Mouse (Mus musculus) forebrain, embryonic 13.5 days (tissue): Measurements from ENCODE around the gene Trpc4ap. TPM values are rescaled to one million over a fixed set of nuclear protein-coding genes. Genes with fewer than 3 reads are reported as not detected.
A peak's percentile ranks its signal among the peaks of the same experiment; 100 is the strongest.

ENCODE experiments used
- ATAC-seq: fragments of 200-750 bp; cut with Nextera tagmentation; 2 replicates; pipeline ENCODE4 v1.8.0; 2017
- H3K27ac ChIP-seq: fragments of 300-500 bp; sonication (generic); 2 replicates; pipeline ENCODE4 v1.5.1; 2015; ENCODE audit warnings: inconsistent platforms, mild to moderate bottlenecking, moderate library complexity
- H3K27me3 ChIP-seq: fragments of 300-500 bp; sonication (generic); 2 replicates; pipeline ENCODE4 v1.6.1; 2015; ENCODE audit warnings: mild to moderate bottlenecking, inconsistent platforms
- H3K36me3 ChIP-seq: fragments of 300-500 bp; sonication (generic); 2 replicates; pipeline ENCODE4 v1.6.1; 2015; ENCODE audit warnings: mild to moderate bottlenecking, inconsistent platforms; ENCODE audit not compliant: poor library complexity, severe bottlenecking
- H3K4me1 ChIP-seq: fragments of 300-500 bp; sonication (generic); 2 replicates; pipeline ENCODE4 v1.6.1; 2015; ENCODE audit warnings: inconsistent platforms
- H3K4me2 ChIP-seq: fragments of 300-500 bp; sonication (generic); 2 replicates; pipeline ENCODE4 v1.6.1; 2015; ENCODE audit warnings: inconsistent platforms, mild to moderate bottlenecking, moderate library complexity
- H3K4me3 ChIP-seq: fragments of 300-500 bp; sonication (generic); 2 replicates; pipeline ENCODE4 v1.5.1; 2015; ENCODE audit warnings: mild to moderate bottlenecking, inconsistent platforms
- H3K9ac ChIP-seq: fragments of 300-500 bp; sonication (generic); 2 replicates; pipeline ENCODE4 v1.6.1; 2015; ENCODE audit warnings: mild to moderate bottlenecking, inconsistent platforms
- H3K9me3 ChIP-seq: fragments of 300-500 bp; sonication (generic); replicated peaks from 2 replicates; pipeline ENCODE4 v1.6.1; 2016; ENCODE audit warnings: inconsistent platforms
- WGBS: fragments of 180-500 bp; shearing (Covaris S2); methylation state at CpG from one replicate; pipeline ENCODE4 v1.1.7; 2015; 5-methylcytosine and 5-hydroxymethylcytosine counted together
- polyA plus RNA-seq: library from polyadenylated mRNA; unstranded; fragments of >200 nt; fragmentation: Nextera tagmentation; extraction: Ambion mirVana; gene quantifications from 2 replicates; pipeline ENCODE4 v1.2.1, GENCODE M21; 2015

Gene Trpc4ap
- polyA plus RNA-seq, 1 experiment from 2014 or later: 142 TPM

DNA sequence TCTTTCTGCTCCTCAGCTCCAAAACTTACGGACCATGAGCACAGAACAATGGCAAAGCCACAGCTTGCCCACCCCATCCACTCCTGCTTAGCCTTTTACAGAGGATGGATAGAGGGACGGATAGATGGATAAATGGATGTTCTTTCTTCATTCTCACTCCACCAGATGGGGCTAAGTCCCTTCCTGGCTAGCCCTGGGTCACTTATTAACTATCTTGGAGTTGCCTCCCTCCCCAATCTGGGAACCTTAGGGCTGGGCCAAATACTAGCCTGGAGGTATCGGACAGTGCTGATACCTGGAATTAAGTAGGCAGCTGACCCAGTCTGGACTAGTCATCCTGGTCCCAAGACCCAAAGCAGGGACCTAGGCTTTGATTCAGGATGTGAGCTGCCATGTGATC, 88.5 kb downstream of the Trpc4ap start:
- Histone ChIP-seq H3K27me3 (no peaks in the 10 kb centered on the region), H3K4me1 (no peaks in the 10 kb centered on the region), H3K27ac (no peak overlapping the region), H3K9me3 (no peaks in the 10 kb centered on the region), H3K36me3 (no peaks in the 10 kb centered on the region), H3K9ac (no peak overlapping the region), H3K4me2 (no peak overlapping the region), H3K4me3 (no peak overlapping the region)
- 65% methylated on average over 3 of the region's 3 CpGs for WGBS
- ATAC-seq: no peak

- no peak overlapping the region for H3K4me2 ChIP-seq
- H3K9ac ChIP-seq: no peak overlapping the region
- H3K4me3 ChIP-seq: no peak overlapping the region
- no peak overlapping the region for H3K27ac ChIP-seq
- H3K4me1 ChIP-seq: peaks cover 17% of the 10 kb centered on the region
- H3K36me3 ChIP-seq: no peaks in the 10 kb centered on the region
- WGBS: 81% methylated on average over 6 of the region's 6 CpGs
- peaks cover 2% of the 10 kb centered on the region; the same call in 1 of the 2 replicates for H3K27me3 ChIP-seq
- no peak for ATAC-seq
- H3K9me3 ChIP-seq: no peaks in the 10 kb centered on the region
These were observed 96.7 kb downstream of the Trpc4ap start for GRCm38 (mm10) chr2:155595516-155595915.

GRCm38 (mm10) chr2:155592854-155593283, 99.3 kb downstream of the Trpc4ap start:
- H3K4me3 ChIP-seq: peak overlapping the region; percentile 50
- H3K9me3 ChIP-seq: no peaks in the 10 kb centered on the region
- H3K27ac ChIP-seq: no peak overlapping the region
- H3K4me1 ChIP-seq: peaks cover 17% of the 10 kb centered on the region
- ATAC-seq: no peak
- H3K9ac ChIP-seq: peak overlapping the region; percentile 68
- H3K4me2 ChIP-seq: peak overlapping the region; percentile 78
- H3K36me3 ChIP-seq: no peaks in the 10 kb centered on the region
- 0% methylated on average over 9 of the region's 9 CpGs for WGBS
- H3K27me3 ChIP-seq: peaks cover 2% of the 10 kb centered on the region; the same call in 1 of the 2 replicates

DNA sequence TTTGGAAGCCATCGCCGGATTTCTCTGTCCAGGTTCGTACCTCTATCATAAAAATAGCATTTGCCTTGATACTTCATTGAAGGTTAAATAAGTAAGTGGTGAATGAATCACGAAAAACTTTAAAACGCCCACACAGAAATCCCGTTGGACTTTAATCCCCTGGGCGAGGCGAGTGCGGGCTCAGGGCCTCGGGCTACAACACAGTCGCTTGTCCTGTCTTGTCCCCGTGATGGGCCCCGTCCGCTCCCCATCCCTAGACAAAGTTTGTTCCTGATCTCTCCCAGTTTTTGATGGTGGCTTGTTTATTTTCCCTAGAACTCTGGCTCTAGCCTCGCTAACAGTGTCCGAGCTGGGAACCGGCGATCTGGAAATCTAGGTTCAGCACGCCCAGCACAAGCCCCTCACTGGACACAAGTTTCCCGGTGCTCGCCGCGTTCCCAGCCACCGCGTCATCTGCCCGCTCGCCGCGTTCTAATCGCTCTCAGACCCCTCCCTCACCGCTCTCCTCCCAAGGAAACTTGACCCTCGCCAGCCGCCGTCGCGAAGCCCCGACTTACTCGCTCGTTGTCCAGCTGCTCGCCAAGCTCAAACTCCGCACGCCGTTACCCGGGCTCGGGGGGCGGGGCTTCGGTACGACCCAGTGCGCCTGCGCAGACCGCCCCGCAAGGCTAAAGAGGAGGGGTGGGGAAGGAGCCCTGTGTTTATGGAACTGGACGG, 99.9 kb downstream of the Trpc4ap start, which contains the start of gene Gss:
Gene Gss, minus strand, starts transcription at position 674 of the 717 bp plus-strand sequence.
- peak within 1 kb of the TSS; percentile 50 for H3K4me3 ChIP-seq
- H3K27ac ChIP-seq: peak within 1 kb of the TSS; percentile 4
- peak; percentile 94 for ATAC-seq
- under 1% methylated on average over 53 of the region's 53 CpGs for WGBS
- peaks cover 17% of the 10 kb centered on the region for H3K4me1 ChIP-seq
- H3K9ac ChIP-seq: peak within 1 kb of the TSS; percentile 68
- H3K27me3 ChIP-seq: peaks cover 2% of the 10 kb centered on the region; the same call in 1 of the 2 replicates
- no peaks in the 10 kb centered on the region for H3K9me3 ChIP-seq
- no peaks in the 10 kb centered on the region for H3K36me3 ChIP-seq
- H3K4me2 ChIP-seq: peak within 1 kb of the TSS; percentile 78

GRCm38 (mm10) chr2:155591676-155592075, 100.5 kb downstream of the Trpc4ap start:
- Histone ChIP-seq H3K4me3 (peak overlapping the region; percentile 50), H3K36me3 (no peaks in the 10 kb centered on the region), H3K4me1 (peaks cover 17% of the 10 kb centered on the region), H3K9ac (peak overlapping the region; percentile 68), H3K27me3 (peaks cover 2% of the 10 kb centered on the region; the same call in 1 of the 2 replicates), H3K27ac (no peak overlapping the region; the same call in 1 of the 2 replicates), H3K4me2 (peak overlapping the region; percentile 78), H3K9me3 (no peaks in the 10 kb centered on the region)
- no peak for ATAC-seq
- 4% methylated on average over 6 of the region's 6 CpGs for WGBS

DNA sequence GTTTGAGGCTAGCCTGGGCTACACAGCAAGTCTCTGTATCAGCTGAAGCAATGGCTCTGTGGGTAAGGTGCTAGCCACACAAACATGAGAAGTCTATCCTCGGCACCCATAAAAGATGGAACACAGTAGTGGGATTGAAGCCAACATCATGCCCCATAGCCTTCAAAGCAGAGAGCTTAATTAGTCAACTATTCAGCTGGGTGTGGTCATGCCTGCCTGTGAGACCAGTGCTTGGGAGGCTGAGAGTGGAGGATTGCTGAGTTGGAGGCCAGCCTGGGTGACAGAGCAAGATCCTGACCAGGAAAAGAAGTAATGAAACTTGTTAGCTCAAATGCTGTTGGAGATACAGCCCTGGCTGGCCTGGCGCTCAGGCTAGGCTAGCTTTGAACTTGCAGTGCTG, 101.3 kb downstream of the Trpc4ap start:
- Histone ChIP-seq H3K4me3 (no peak overlapping the region), H3K36me3 (no peaks in the 10 kb centered on the region), H3K27me3 (peaks cover 2% of the 10 kb centered on the region; the same call in 1 of the 2 replicates), H3K4me1 (peaks cover 17% of the 10 kb centered on the region), H3K4me2 (no peak overlapping the region), H3K9ac (no peak overlapping the region), H3K9me3 (no peaks in the 10 kb centered on the region), H3K27ac (no peak overlapping the region)
- 85% methylated on average over 2 of the region's 2 CpGs for WGBS
- ATAC-seq: no peak

DNA sequence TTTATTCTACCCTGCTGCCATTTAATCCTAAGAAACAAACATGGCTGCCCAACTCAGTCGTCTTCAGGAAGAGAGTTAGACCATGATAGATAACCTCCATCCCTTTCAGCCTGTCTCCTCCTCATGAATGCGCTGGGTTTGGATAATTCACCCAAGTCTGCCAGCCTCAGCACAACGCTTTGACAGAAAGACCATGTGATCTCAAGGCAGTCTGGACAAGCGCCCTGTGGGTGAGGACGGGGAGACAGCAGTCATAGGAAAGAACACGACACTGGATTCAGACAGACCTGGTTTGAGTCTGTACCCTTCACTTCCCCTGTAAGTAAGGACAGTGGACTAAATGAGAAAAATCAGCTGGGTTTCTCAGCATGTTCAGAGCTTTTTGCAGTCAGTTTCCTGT, 102.7 kb downstream of the Trpc4ap start:
- Histone ChIP-seq H3K4me3 (no peak overlapping the region), H3K27ac (no peak overlapping the region), H3K9ac (no peak overlapping the region), H3K27me3 (no peaks in the 10 kb centered on the region), H3K4me2 (no peak overlapping the region), H3K9me3 (no peaks in the 10 kb centered on the region), H3K4me1 (peaks cover 20% of the 10 kb centered on the region), H3K36me3 (no peaks in the 10 kb centered on the region)
- 83% methylated on average over 6 of the region's 6 CpGs for WGBS
- no peak for ATAC-seq

- H3K4me2 ChIP-seq: no peak overlapping the region
- H3K9me3 ChIP-seq: no peaks in the 10 kb centered on the region
- H3K4me1 ChIP-seq: peaks cover 19% of the 10 kb centered on the region
- H3K36me3 ChIP-seq: no peaks in the 10 kb centered on the region
- no peak overlapping the region for H3K9ac ChIP-seq
- no peak overlapping the region for H3K4me3 ChIP-seq
- ATAC-seq: no peak
- 76% methylated on average over 3 of the region's 3 CpGs for WGBS
- H3K27me3 ChIP-seq: no peaks in the 10 kb centered on the region
- no peak overlapping the region for H3K27ac ChIP-seq
These were observed 104.0 kb downstream of the Trpc4ap start for GRCm38 (mm10) chr2:155588136-155588535.

GRCm38 (mm10) chr2:155585486-155585885, 106.7 kb downstream of the Trpc4ap start:
- Histone ChIP-seq H3K27ac (no peak overlapping the region), H3K9ac (no peak overlapping the region), H3K9me3 (no peaks in the 10 kb centered on the region), H3K27me3 (no peaks in the 10 kb centered on the region), H3K4me2 (no peak overlapping the region), H3K36me3 (no peaks in the 10 kb centered on the region), H3K4me1 (peaks cover 3% of the 10 kb centered on the region; the same call in 1 of the 2 replicates), H3K4me3 (no peak overlapping the region)
- 27% methylated on average over 10 of the region's 10 CpGs for WGBS
- ATAC-seq: no peak

DNA sequence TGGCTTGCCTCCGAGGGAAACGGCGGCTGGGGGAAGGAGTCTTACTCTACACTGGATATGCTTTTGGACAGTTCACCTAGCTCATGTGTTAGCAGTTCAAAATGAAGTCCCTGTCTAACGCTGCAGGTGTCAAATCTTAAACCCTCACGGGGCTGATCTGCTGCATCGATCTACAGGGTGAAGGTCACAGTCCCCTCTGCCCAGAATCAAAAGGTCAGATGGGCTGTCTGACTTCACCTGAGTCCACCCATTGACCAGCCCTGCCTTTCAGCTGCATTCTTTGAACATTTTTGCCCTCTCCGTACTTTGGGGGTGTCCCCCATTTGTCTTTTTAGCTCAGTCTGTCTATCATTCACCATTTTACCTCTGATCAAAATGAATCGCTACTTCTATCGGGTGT, 107.1 kb downstream of the Trpc4ap start:
- no peak overlapping the region for H3K9ac ChIP-seq
- no peak overlapping the region for H3K4me2 ChIP-seq
- WGBS: 61% methylated on average over 9 of the region's 9 CpGs
- H3K36me3 ChIP-seq: no peaks in the 10 kb centered on the region
- no peak overlapping the region for H3K4me3 ChIP-seq
- no peak for ATAC-seq
- H3K4me1 ChIP-seq: peaks cover 3% of the 10 kb centered on the region; the same call in 1 of the 2 replicates
- no peaks in the 10 kb centered on the region for H3K27me3 ChIP-seq
- no peak overlapping the region for H3K27ac ChIP-seq
- H3K9me3 ChIP-seq: no peaks in the 10 kb centered on the region
